Mouse (Mus musculus) layer of hippocampus, postnatal 14 days (tissue): ENCODE measurements around the gene Wipf2. TPM values are rescaled to one million over a fixed set of nuclear protein-coding genes. Genes with fewer than 3 reads are reported as not detected.
"Not testable (repeated sequence)": the region's sequence is repeated elsewhere in the genome, so short reads cannot be mapped to it uniquely, and the experiment has no call there.

Source experiments
- DNase-seq, 2 experiments: peaks; one replicate each; pipeline ENCODE4 v3.0.0; 2021 to 2022; ENCODE audit warnings: low spot score in 2 of 2, mixed read lengths in 1 of 2
- long read RNA-seq, 2 experiments: library from polyadenylated mRNA; stranded (forward); transcript quantifications; one replicate each; pipeline ENCODE4 v2.0.0; 2021
- total RNA-seq, 2 experiments: library from RNA; stranded (reverse); gene quantifications; 2 replicates each; pipeline ENCODE4 v1.2.3; 2021

The Wipf2 gene
- total RNA-seq = 10 to 100 TPM; 35.8 to 43.8 TPM
- long read RNA-seq, experiment 1, partial matches to known transcripts = 11 of 11 reads
- long read RNA-seq, experiment 1, other reads (novel, unspliced or antisense) = 0 of 11 reads
- long read RNA-seq, experiment 2, partial matches to known transcripts = 14 of 15 reads
- long read RNA-seq, experiment 2, other reads (novel, unspliced or antisense) = 1 of 15 reads

DNA sequence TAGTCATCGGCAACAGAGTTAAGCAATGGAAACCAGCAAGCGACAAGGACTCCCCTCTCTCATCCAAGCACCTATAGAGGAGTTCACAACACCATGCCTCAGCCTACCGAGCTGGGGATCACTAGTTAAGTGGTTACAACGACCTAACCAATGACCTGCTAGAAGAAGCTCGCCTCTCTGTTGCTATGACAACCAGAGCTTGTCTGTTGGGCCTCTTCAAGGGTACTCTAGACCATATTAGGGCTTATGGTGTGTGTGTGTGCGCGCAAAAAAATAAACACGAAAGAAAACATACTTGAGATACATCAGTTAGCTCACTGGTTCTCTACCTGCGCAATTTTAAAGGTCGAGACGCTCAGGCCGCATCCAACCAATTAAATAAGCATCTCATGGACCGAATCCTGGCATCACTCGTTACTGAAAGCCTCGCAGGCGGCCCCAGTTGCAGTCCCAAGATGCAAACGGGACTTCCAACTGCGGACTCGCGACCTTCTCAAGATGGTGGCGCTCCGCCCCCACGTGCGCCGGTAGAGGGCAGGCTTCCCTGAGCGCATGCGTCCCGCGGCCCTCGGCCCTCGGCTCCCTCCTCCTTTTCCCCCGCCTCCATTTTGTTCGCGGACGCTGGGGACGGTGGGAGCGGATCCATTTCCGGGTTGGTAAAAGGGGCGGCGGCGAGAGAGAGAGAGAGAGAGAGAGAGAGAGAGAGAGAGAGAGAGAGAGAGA, at the start of gene Wipf2:
Gene Wipf2, plus strand, starts transcription at position 611 of the 723 bp plus-strand sequence.
- peak; percentile 94 to 97 for DNase-seq

DNA sequence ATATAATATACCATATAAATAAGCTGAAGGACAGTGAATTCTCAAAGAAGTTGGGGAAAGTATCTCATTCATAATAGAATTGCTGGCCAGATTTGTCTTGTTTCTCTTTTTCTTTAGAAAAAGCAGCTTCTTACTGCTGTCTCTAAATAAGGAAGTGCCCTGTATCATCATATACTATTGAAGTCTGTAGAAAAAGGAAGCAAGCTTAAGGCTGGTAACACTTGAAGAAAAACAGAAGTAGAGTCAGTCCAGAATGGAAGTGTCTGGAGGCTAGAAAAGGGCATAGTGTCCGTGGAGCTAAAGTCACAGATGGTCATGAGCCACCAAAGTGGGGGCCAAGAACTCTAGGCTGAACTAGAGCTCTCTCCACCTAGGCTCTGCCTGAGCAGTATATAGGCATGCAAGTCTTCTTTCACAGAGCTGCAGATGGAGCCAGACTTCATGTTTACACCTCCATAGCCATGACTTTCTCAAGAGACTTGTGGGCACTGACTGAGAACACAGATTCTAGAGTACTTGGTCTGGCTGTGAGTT, 46.7 kb upstream of the Wipf2 start:
- no peak for DNase-seq

DNA sequence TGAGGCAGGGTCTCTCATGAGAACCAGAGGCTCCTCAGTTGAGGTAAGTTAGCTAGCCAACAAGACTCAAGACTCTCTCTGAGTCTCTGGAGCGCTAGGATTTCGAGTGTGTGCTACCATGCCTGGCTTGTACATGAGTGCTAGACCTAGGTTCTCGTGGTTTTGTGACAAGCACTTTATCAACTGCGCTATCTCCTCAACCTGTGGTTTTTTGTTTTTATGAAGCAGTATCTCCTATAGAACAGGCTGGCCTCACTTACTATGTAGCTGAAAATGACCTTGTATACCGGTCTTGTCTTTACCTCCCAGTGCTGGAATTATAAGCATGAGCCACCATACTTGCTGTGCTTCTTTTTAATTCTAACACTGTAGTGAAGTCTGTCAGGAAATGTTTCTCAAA, 42.5 kb upstream of the Wipf2 start:
- DNase-seq = no peak

DNA sequence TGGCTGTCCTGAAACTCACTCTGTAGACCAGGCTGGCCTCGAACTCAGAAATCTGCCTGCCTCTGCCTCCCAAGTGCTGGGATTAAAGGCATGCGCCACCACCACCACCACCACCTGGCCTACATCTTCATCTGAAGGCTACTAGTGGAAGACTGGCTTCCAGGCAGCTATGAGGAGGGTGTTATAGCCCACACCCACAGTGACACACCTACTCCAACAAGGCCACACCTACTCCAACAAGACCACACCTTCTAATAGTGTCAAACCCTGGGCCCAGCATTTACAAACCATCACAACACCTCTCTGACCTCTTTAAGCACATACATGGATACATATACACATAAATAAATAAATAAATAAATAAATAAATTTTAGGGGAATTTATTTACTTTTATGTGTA, 37.4 kb upstream of the Wipf2 start:
- not testable (repeated sequence) for DNase-seq

DNA sequence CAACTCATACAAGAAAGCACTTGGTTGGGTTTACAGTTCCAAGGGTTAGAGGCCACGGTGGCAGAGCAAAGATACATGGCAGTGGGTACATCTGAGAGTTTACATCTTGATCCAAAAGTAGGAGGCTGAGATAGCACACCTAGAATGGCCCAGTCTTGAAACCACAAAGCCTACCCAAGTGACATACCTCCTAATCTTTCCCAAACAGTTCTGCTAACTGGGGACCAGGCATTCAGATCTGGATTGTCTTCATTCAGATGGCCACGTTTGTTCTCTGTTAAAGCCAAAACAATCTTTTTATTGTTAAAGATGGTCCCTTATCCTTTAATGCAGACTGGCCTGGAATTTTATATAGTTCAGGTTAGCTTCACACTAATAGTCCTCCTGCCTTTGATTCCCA, 35.6 kb upstream of the Wipf2 start:
- no peak for DNase-seq

DNA sequence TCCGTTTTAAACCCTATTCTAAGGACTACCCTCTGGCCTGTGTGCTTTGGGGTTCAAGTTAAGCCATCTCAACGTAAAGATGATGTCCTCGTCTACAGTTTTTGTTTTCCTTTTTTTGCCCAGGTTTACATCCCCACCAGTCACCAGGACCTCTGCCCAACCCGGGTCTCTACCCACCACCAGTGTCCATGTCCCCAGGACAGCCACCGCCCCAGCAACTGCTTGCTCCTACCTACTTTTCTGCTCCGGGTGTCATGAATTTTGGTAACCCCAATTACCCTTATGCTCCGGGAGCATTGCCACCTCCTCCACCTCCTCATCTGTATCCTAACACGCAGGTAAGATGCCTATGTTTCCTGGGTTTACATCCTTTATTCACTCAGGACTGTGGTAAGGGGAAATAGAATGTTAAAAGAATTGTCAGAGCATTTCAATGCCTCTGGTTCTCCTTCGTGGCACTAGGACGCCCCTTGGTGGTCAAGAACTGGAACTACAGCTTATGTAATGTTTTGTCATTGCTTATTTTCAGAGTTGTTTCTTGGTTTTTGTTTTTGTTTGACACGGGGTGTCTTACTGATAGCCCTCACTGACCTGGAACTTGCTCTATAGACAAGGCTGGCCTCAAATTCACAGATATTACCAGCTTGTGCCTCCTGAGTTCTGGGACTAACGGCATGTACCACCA, 34.2 kb upstream of the Wipf2 start:
- no peak for DNase-seq

DNA sequence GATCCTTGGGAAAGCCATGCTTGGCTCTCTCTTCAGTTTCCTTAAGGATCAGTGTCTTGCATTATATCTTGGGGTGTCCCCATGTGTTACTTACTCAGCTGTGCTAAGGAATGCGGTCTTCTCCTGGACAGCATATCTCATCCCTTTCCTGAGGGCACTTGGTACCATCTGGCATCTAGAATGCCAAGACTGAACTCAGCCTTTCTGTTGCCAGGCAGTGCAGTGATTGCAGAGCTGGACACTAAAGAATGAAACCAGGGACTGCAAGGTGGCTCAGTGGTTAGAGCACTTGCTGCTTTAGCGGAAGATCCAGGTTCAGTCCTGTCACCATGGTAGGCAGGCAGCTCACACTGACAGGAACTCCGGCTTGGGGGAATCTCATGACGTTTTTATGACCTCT, 33.6 kb upstream of the Wipf2 start:
- no peak for DNase-seq

DNA sequence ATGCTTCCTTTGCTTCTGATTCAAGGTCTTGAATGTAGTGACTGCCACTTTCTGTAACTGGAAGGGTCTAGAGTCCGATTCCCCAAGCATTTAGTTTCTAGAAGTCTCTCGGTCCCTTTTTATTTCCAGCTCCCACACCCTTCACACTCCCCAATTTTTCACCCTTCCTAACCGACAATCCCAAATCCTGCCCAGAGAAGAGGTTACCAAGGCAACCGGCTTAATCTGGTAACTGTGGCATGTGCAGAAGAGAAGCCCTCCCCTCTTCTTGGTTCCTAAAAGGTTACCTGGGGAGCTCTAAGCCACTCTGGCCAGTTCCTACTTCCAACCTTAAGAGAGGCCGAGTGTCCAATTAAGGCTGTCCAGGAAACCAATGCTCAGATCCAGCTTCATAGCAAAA, 28.1 kb upstream of the Wipf2 start:
- peak; percentile 65 to 75 for DNase-seq

DNA sequence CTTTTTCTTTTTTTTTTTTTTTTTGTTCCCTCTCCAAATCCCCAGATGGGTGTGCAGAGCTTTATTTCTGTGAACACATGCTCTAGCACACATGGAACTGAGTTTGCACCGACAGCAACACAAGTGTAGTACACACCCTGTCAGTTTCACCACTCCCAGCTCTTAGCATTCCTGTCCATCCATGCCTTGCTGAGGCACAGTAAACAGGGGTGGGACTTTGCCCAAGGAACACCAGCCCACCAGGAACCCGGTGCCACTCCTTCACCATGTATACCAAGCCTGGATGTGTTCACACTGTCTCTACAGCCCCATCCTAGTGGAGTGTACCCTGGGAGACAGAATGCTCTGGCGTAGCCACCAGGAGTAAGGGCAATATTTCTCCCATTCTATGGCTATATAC, 27.7 kb upstream of the Wipf2 start:
- peak; percentile 63 to 70 for DNase-seq

DNA sequence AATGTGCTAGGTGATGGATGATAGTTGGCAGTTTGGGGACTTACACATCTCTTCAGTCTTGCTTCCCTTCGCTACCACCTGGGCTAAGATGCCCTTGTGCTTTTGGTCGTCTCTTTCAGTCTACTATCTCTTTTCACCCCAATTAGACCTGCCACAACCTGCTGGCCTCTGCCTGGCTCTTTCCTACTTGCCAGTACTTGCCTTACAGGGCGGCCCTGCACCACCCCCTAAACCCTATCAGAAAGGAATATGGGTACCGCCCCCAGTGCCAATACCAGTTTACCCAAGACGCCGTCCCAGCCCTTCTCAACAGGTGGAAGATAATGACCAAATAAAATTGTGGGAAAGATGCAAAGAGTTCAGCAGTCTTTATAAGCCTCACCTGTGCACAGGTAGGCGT, 27.3 kb upstream of the Wipf2 start:
- DNase-seq = no peak

DNA sequence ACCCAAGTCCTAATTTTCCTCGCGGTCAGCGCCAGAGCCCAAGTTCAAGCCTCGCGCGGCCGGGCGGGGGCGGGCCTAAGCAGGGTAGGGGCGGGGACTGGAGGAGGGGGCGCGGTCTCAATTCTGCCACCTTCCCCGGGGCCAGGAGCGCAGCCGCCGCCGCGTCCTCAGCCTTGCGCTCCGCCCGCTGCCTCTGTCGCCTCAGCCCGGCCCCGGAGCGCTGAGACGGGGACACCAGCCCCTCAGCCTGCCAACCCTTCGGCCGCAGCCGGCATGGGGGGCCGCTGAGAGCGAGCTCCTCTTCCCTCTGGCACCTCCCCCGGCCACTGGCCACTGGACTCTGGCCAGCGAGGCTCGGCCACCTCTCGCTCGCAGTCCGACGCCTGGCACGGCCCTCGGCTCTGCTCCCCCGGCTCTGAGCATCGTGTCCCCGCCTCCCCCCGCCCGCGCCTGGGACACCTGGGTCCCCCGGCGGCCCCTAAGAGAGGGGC, 26.7 kb upstream of the Wipf2 start, which contains the start of gene Rapgefl1:
Gene Rapgefl1, plus strand, starts transcription at position 135 of the 491 bp plus-strand sequence.
- DNase-seq = peak; percentile 79 to 80

DNA sequence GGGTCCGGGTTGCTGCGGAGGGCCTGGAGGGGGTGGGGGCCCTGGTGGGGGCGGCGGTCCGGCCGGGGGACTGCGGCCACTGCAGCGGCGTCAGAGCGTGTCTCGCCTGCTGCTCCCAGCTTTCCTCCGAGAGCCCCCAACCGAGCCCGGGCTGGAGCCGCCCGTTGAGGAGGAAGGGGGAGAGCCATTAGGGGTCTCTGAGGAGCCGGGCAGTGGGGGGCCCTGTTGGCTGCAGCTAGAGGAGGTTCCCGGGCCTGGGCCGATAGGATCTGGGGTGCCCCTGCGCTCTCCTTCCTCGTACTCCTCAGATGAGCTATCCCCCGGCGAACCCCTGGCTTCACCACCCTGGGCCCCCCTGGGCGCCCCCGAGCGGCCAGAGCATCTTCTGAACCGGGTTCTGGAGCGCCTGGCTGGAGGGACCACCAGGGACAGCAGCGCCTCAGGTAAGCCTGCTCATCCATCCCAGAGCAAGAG, 26.2 kb upstream of the Wipf2 start:
- DNase-seq = no peak

DNA sequence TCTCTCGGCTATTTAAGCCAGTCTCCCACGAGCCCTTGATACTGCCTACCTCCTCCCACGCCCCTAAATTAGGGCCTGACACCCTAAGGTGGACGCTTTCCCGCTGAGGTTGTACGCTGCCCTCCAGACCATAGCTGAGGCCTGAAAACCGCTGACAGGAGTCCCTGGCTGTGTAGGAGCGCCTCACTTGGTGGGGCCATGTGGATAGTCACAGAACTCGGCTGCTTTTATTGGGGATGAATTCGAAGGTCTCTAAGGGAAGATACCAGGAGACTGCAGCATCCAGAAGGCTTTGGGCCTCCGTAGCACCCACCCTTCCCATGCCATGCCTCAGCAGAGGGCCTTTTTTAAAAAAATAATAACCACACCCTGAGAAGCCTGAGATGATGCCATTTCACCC, 25.5 kb upstream of the Wipf2 start:
- DNase-seq = peak in 1 of 2 experiments; percentile 43

DNA sequence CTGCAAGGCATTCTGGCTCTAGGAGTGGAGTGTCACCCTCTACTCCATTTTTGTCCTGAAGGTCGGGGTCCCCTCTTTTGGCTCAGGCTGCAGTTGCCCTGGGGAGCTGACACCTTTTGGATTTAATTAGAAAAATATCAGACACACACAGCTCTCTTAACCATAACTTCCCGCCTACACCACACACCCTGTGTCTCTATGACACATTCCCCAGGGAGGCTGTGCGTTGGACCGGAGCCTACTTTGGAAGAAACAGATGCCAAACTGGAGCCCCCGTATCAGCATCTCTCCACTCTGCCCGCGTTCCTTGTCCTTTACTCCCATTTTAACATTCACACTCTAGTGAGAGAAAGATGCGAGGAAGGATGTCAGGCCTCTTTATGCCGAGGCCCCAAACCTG, 24.9 kb upstream of the Wipf2 start:
- DNase-seq = peak; percentile 59 to 87

DNA sequence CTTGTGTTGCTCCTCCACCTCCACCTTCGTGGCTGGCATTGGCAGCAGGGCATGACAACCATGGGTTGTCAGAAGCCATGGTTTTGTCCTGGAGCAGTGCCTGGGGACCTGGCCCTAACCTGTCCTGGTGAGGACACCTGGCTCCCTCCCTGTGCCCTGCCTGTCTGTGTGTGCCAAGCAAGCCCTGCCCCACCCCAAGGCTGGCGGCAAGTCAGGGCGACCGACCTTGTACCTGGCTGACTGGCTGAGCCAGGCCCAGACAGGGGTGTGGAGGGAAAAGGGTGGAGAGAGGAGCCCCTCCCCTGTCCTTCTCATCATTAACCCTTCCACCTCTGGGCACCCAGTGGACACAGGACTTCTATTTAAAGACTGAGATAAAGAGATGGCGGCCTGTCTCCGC, 24.0 kb upstream of the Wipf2 start:
- no peak for DNase-seq

DNA sequence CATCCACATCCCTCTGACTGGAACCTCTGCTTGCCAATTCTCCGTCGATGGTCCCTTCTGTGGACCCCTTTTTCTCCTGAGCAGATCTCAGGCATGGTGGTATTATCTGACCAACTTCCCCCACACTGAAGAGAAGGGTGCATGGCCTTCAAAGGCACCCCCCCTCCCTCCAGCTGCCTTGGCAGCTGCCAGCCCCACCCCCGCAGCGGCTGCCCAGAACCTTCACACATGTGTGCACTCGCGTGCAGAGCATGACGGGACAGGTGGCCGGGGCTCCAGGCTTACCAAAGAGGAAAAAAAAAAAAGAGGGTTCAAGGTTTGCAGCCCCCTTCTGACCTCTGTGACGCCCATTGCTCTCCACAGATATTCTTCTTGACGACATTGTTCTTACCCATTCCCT, 23.5 kb upstream of the Wipf2 start:
- DNase-seq = no peak

DNA sequence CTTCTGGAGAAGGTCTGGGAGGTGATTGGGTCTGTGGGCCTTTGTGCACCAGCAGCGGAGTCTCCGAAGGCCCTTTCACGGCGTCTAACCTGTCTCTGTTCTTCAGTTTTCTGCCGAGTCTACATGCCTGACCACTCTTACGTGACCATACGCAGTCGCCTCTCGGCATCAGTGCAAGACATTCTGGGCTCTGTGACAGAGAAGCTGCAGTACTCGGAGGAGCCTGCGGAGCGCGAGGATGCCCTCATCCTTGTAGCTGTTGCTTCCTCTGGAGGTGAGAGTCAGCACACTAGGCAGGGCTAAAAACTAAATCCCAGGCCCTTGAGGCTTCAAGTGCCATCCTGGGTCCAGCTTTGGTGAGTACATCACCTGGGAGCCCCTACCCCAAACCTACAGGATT, 17.4 kb upstream of the Wipf2 start:
- no peak for DNase-seq

DNA sequence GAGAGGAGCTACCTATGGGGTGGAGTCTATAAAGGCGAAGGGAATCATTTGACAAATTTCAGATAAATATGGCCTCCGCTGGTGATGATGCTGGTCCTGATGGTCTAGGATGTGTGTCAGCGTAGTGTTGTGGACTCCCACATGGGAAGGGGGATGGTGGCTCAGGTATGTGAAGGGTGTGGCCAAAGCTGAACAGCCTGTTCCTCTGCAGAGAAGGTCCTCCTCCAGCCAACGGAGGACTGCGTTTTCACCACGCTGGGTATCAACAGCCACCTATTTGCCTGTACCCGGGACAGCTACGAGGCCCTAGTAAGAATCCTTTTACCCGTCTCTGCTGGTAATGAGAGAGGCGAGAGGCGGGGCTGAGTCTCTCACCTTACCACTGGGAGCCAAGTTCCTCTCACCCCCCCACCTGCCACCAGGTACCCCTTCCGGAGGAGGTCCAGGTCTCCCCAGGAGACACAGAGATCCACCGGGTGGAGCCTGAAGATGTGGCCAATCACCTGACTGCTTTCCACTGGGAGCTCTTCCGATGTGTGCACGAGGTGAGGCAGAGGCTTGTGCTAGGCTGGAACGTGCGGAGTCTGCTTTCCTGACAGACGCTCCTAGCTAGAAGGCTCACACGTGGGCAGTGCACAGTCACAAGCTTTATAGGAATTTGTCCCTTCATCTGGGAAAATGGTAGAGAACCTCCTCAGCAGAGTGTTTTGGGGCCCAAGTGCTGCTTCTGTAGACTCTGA, 16.4 kb upstream of the Wipf2 start:
- DNase-seq = no peak

DNA sequence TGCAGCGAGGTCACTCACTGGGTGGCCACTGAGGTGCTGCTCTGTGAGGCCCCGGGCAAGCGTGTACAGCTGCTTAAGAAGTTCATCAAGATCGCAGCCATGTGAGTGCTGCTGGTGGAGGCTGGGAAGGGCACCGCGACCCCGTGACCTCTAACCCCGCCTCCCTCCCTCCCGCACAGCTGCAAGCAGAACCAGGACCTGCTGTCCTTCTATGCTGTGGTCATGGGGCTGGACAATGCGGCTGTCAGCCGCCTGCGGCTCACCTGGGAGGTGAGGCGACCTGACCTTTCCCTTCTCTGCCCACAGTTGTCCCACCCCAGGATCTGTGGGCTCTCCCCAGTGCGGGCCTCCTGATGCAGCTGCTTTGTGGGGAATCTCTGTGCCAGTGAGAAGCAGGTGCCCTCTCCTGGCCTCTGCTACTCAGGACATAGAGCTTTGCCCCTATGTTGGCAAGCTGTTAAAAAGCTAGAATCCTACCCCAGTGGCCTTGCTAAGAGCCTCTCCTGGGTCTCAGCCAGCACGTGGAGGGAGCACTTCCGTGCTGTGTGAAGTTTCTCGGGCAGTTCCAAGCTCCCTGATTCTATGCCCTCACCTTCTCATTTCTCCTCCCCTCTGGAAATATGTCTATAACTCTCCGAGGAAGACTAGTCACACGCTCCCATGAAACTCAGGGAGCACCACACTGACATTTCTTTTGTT, 14.1 kb upstream of the Wipf2 start:
- DNase-seq = no peak
